Mouse (Mus musculus) testis, postnatal 14 days (tissue): ENCODE data around the gene Btbd35f7.
"Not testable (repeated sequence)": the region's sequence is repeated elsewhere in the genome, so short reads cannot be mapped to it uniquely, and the experiment has no call there.

Experiments
- DNase-seq: peaks from one replicate; pipeline ENCODE4 v3.0.0; 2021; ENCODE audit warnings: low spot score

Btbd35f7 gene

DNA sequence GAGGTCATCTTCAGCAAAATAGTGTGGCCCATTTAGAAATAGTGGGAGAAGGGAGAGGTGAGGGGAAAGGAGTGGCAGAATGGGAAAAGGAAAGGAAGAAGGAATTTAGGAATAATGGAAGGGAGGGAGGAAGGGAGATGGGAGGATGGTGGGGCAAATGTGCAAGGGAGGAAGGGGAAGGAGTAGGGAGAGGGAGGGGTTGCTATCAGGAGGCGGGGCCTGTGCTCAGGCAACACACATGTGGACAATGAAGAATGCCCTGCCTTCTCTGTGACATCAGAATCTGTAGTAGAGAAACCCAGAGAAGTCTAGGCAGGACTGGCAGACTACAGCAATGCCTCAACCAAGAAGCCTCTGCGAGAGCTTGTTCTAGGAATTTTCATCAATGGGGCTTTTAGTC, at the start of gene Btbd35f7:
Btbd35f7 (plus strand) TSS at position 301 of the 400 bp plus-strand sequence.
- DNase-seq: not testable (repeated sequence)
